Mouse (Mus musculus) inflammation-experienced regulatory T-cells, adult 6 months (primary cell): ENCODE data around the gene Trim65. TPM values are rescaled to one million over a fixed set of nuclear protein-coding genes. Genes with fewer than 3 reads are reported as not detected.
A peak's percentile ranks its signal among the peaks of the same experiment; 100 is the strongest.
"Not testable (repeated sequence)": the region's sequence is repeated elsewhere in the genome, so short reads cannot be mapped to it uniquely, and the experiment has no call there.

Experiments
- ATAC-seq: one replicate; pipeline ENCODE4 v1.8.0; 2017
- polyA plus RNA-seq, 3 experiments: library from polyadenylated mRNA; unstranded; fragments of 100-300 nt; shearing (Covaris generic); gene quantifications; one replicate each; pipeline ENCODE4 v1.2.1; 2017

The Trim65 gene
- polyA plus RNA-seq, 3 experiments from 2014 or later: 9.5 to 13.3 (median 11.4) TPM

GRCm38 (mm10) chr11:116138468-116139138 lies 7.7 kb upstream of the Trim65 start, which contains the start of gene Mrpl38:
TSS of gene Mrpl38 (minus strand) at chr11:116138868.
- peak; percentile 99 for ATAC-seq

- no peak for ATAC-seq
Measured at GRCm38 (mm10) chr11:116138096-116138467, 7.2 kb upstream of the Trim65 start.

GRCm38 (mm10) chr11:116134171-116134570 lies 3.2 kb upstream of the Trim65 start:
- ATAC-seq: no peak

- ATAC-seq: no peak
Measured at GRCm38 (mm10) chr11:116133497-116133896, 2.6 kb upstream of the Trim65 start.

GRCm38 (mm10) chr11:116132366-116133333 lies 1.7 kb upstream of the Trim65 start:
- no peak for ATAC-seq

GRCm38 (mm10) chr11:116131349-116132170 lies 632 bp upstream of the Trim65 start:
- ATAC-seq: no peak

GRCm38 (mm10) chr11:116129993-116130487 lies 888 bp downstream of the Trim65 start:
- peak; percentile 18 for ATAC-seq

GRCm38 (mm10) chr11:116129091-116129790 lies 1.7 kb downstream of the Trim65 start:
- no peak for ATAC-seq

- ATAC-seq: no peak
Measured at GRCm38 (mm10) chr11:116127986-116128385, 2.9 kb downstream of the Trim65 start.

- ATAC-seq: no peak
Measured at GRCm38 (mm10) chr11:116127156-116127980, 3.6 kb downstream of the Trim65 start, which contains the start of gene Trim47. TSS of gene Trim47 (minus strand) at chr11:116127210.

GRCm38 (mm10) chr11:116126261-116126660 lies 4.7 kb downstream of the Trim65 start:
- no peak for ATAC-seq

- not testable (repeated sequence) for ATAC-seq
Measured at GRCm38 (mm10) chr11:116121731-116122245, 9.1 kb downstream of the Trim65 start.

GRCm38 (mm10) chr11:116117819-116118218 lies 13.1 kb downstream of the Trim65 start:
- no peak for ATAC-seq

GRCm38 (mm10) chr11:116117241-116117640 lies 13.7 kb downstream of the Trim65 start:
- ATAC-seq: no peak

GRCm38 (mm10) chr11:116111611-116112203 lies 19.2 kb downstream of the Trim65 start:
- ATAC-seq: no peak

GRCm38 (mm10) chr11:116111067-116111466 lies 19.9 kb downstream of the Trim65 start:
- ATAC-seq: no peak

- no peak for ATAC-seq
Measured at GRCm38 (mm10) chr11:116110540-116110939, 20.4 kb downstream of the Trim65 start.

- ATAC-seq: no peak
Measured at GRCm38 (mm10) chr11:116110131-116110530, 20.8 kb downstream of the Trim65 start.

GRCm38 (mm10) chr11:116109441-116110081 lies 21.4 kb downstream of the Trim65 start:
- ATAC-seq: no peak
